Mouse (Mus musculus) C2C12 (cell line): Measurements from ENCODE around the gene Phtf2. TPM values are rescaled to one million over a fixed set of nuclear protein-coding genes. Genes with fewer than 3 reads are reported as not detected.

Experiments used
- H3K27me3 ChIP-seq: one replicate; pipeline ENCODE4 v1.6.1; 2011; ENCODE audit not compliant: control insufficient read depth, insufficient read depth, insufficient read length
- H3K36me3 ChIP-seq: one replicate; pipeline ENCODE4 v1.6.1; 2011; ENCODE audit not compliant: control insufficient read depth, insufficient read depth
- H3K4me3 ChIP-seq: one replicate; pipeline ENCODE4 v1.5.1; 2011; ENCODE audit warnings: mild to moderate bottlenecking, control low read depth; ENCODE audit not compliant: poor library complexity, insufficient read depth, severe bottlenecking
- H3K79me2 ChIP-seq: one replicate; pipeline ENCODE4 v1.6.1; 2011; ENCODE audit not compliant: control insufficient read depth, insufficient read depth
- H3K79me3 ChIP-seq: one replicate; pipeline ENCODE4 v1.6.1; 2011; ENCODE audit warnings: low read depth, control low read depth
- H3ac ChIP-seq: one replicate; pipeline ENCODE3; 2011; ENCODE audit warnings: low read depth; ENCODE audit not compliant: control insufficient read depth, insufficient read length
- CEBPB ChIP-seq: IDR thresholded peaks from one replicate; pipeline ENCODE4 v1.6.1; 2011; ENCODE audit warnings: low read depth, mild to moderate bottlenecking, control low read depth, moderate library complexity
- CTCF ChIP-seq: IDR thresholded peaks from one replicate; pipeline ENCODE4 v1.5.1; 2011; ENCODE audit not compliant: control insufficient read depth, insufficient read depth, insufficient read length
- FOSL1 ChIP-seq: IDR thresholded peaks from one replicate; pipeline ENCODE4 v1.8.0; 2011; ENCODE audit warnings: mild to moderate bottlenecking, low read length; ENCODE audit not compliant: poor library complexity, insufficient read depth, severe bottlenecking
- MAX ChIP-seq: IDR thresholded peaks from one replicate; pipeline ENCODE4 v1.6.1; 2011; ENCODE audit warnings: mild to moderate bottlenecking, control low read depth
- MYOD1 ChIP-seq: IDR thresholded peaks from one replicate; pipeline ENCODE4 v1.6.1; 2011; ENCODE audit warnings: low read depth; ENCODE audit not compliant: control insufficient read depth, insufficient read length
- MYOG ChIP-seq: IDR thresholded peaks from one replicate; pipeline ENCODE4 v1.6.1; 2011; ENCODE audit not compliant: control insufficient read depth, insufficient read length; ENCODE audit errors: extremely low read depth
- USF1 ChIP-seq: IDR thresholded peaks from one replicate; pipeline ENCODE4 v1.6.1; 2011; ENCODE audit warnings: low read depth, mild to moderate bottlenecking, control low read depth, moderate library complexity
- polyA plus RNA-seq: library from polyadenylated mRNA; unstranded; fragments of >200 nt; fragmentation: generic; extraction: Trizol; gene quantifications from one replicate; pipeline ENCODE4 v1.2.1, GENCODE M21; 2012; ENCODE audit warnings: missing spikeins

Phtf2 gene
- polyA plus RNA-seq, 1 experiment = 3.4 TPM

DNA sequence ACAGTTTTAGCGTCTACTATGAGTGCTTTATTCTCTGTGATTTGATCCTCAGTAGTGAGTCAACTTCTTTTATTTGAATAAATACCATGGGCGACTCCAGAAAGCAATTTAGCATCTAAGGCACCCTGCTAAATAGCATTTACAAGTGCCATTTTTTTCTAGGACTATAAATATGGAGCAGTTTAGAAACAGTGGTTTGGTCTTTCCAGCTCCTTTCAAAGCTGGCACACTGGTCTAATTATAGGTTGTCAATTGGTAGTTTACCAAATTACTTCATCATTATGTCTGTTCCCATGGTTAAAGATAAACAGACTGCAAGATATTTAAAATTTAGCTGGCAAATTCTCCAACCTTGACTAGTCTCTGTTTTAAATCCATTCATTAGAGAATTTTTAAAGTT, 38.1 kb downstream of the Phtf2 start:
- Histone ChIP-seq H3K4me3 (no peak overlapping the region), H3K79me2 (no peaks in the 10 kb centered on the region), H3K27me3 (no peaks in the 10 kb centered on the region), H3K79me3 (no peaks in the 10 kb centered on the region), H3ac (no peak overlapping the region), H3K36me3 (no peaks in the 10 kb centered on the region)
- TF ChIP-seq FOSL1 (no peak), USF1 (no peak), MAX (no peak), CEBPB (no peak), MYOD1 (no peak), CTCF (no peak), MYOG (no peak)

DNA sequence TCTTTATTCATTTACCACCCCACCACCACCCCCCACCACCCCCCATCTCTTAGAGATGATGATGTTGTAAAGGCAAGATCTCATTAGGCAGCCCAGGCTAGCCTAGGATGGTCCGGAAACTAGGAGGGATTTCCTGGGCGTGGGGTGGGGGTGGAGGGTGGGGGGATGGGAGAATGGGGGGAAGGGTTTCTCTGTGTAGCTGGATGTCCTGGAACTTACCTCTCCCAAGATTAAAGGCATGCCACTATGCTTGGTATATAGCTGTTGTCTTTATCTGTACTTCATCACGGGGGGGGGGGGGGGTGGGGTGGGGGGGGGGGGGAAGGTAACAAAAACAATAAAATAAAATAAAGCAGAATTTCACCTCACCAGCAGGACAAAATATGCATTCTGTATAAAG, 38.5 kb downstream of the Phtf2 start:
- TF ChIP-seq MYOG (no peak), CTCF (no peak), CEBPB (no peak), FOSL1 (no peak), MAX (no peak), MYOD1 (no peak)
- H3ac ChIP-seq = no peak overlapping the region
- no peaks in the 10 kb centered on the region for H3K79me2 ChIP-seq
- H3K27me3 ChIP-seq = no peaks in the 10 kb centered on the region
- H3K4me3 ChIP-seq = no peak overlapping the region
- H3K36me3 ChIP-seq = no peaks in the 10 kb centered on the region
- H3K79me3 ChIP-seq = no peaks in the 10 kb centered on the region

DNA sequence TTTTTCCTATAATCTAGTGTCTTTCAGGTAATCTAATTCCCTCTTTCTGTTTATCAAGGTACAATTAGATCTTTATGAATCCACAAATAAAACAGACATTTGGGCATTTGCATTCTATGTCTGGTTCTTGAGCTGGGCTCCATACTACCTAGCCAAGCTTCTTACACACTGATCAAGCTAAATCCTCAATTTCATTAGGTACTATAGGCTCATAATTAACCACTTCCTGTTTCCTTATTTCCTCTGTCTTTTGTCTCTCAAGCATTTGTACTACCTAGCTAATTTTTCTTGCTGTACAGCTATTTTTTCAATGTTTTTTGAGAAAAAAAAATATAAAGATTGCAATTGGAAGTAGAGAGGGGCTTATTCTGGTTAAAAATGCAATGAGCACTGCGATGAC, 44.8 kb downstream of the Phtf2 start:
- Histone ChIP-seq H3K79me2 (no peaks in the 10 kb centered on the region), H3ac (no peak overlapping the region), H3K27me3 (no peaks in the 10 kb centered on the region), H3K79me3 (no peaks in the 10 kb centered on the region), H3K36me3 (no peaks in the 10 kb centered on the region), H3K4me3 (no peak overlapping the region)
- TF ChIP-seq CEBPB (no peak), MAX (no peak), CTCF (no peak), USF1 (no peak), MYOG (no peak), FOSL1 (no peak), MYOD1 (no peak)

DNA sequence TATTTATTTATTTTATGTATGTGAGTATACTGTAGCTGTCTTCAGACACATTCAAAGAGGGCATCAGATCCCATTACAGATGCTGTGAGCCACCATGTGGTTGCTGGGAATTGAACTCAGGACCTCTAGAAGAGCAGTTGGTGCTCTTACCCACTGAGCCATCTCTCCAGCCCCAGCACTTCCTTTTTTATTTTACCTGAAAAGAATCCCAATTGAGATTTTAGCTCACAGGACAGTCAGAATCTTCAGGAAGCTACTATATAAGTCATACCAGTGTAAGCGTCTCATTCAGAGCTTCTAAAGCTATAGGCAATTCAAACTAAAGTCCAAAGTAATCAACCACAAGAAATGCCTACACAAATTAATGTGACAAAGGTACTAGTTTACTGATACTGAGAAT, 47.5 kb downstream of the Phtf2 start:
- Histone ChIP-seq H3K27me3 (no peaks in the 10 kb centered on the region), H3K79me3 (no peaks in the 10 kb centered on the region), H3K36me3 (no peaks in the 10 kb centered on the region), H3ac (no peak overlapping the region), H3K4me3 (no peak overlapping the region), H3K79me2 (no peaks in the 10 kb centered on the region)
- TF ChIP-seq USF1 (no peak), CEBPB (no peak), MYOG (no peak), FOSL1 (no peak), MAX (no peak)

DNA sequence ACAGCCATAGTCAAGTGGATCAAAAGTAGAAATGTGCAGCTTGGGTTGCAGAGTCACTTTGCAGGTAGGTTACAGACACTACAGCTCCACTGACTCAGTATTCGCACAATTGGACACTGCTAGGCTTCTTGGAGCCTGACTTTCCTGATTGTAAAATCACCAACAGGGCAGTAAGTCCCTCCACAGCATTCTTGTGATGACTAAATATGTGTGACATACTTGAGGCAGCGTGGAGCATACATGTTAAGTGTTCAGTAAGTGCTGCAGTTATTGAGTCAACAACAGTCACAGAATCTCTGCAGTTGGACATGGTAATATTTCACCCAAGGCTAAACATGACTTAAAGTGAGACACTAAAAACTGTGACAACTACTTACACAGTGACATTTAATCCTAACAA, 50.5 kb downstream of the Phtf2 start:
- no peak for TF ChIP-seq CEBPB
- TF ChIP-seq CTCF = no peak
- no peak for TF ChIP-seq MYOG
- TF ChIP-seq USF1 = no peak
- no peak for TF ChIP-seq FOSL1
- no peak for TF ChIP-seq MYOD1
- no peak for TF ChIP-seq MAX
- H3K27me3 ChIP-seq = no peaks in the 10 kb centered on the region
- no peak overlapping the region for H3ac ChIP-seq
- H3K79me3 ChIP-seq = no peaks in the 10 kb centered on the region
- H3K36me3 ChIP-seq = no peaks in the 10 kb centered on the region
- H3K79me2 ChIP-seq = no peaks in the 10 kb centered on the region
- no peak overlapping the region for H3K4me3 ChIP-seq

DNA sequence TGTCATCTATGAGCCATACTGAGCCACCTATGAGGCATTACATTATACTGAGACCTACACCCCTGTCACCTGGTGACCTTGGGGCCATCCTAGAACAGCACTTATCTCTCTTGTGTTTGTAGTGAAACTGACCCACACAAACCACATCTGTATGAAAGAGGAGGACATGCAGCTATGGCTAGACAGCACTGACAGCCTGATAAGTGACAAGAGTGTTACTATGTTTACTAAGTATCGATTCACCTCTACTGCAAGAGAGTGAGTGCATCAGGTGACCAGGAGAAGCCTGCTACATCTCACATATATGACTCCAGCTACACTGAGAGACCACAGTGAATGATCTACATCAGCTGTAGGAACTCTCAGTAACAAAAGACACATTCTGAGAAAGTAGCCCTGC, 51.2 kb downstream of the Phtf2 start:
- H3ac ChIP-seq = no peak overlapping the region
- no peak overlapping the region for H3K4me3 ChIP-seq
- no peaks in the 10 kb centered on the region for H3K27me3 ChIP-seq
- no peaks in the 10 kb centered on the region for H3K79me2 ChIP-seq
- TF ChIP-seq USF1 (no peak), CTCF (no peak), MAX (no peak), CEBPB (no peak), MYOG (no peak), MYOD1 (no peak), FOSL1 (no peak)
- no peaks in the 10 kb centered on the region for H3K36me3 ChIP-seq
- no peaks in the 10 kb centered on the region for H3K79me3 ChIP-seq
